Mouse (Mus musculus) thymus, adult 2 months (tissue): ENCODE results near the gene Setdb1.

Experiments used
- CTCF ChIP-seq: fragments of 200-500 bp; IDR thresholded peaks from 2 replicates; pipeline ENCODE4 v1.5.1; 2012; ENCODE audit warnings: mild to moderate bottlenecking, control low read depth, low read length, moderate library complexity, borderline replicate concordance; ENCODE audit not compliant: control insufficient read depth, poor library complexity, insufficient read depth; ENCODE audit errors: extremely low read depth
- POLR2A ChIP-seq: fragments of 200-500 bp; IDR thresholded peaks from 2 replicates; pipeline ENCODE4 v1.6.1; 2012; ENCODE audit warnings: mild to moderate bottlenecking, low read length, control low read depth, moderate library complexity; ENCODE audit not compliant: control insufficient read depth, poor library complexity, insufficient read depth; ENCODE audit errors: extremely low read depth

GRCm38 (mm10) chr3:95286011-95286410 is 71.0 kb downstream of the Setdb1 start:
- TF ChIP-seq CTCF = no peak
- TF ChIP-seq POLR2A = no peak
